Mouse (Mus musculus): ENCODE measurements around the gene Vps8. TPM values are rescaled to one million over a fixed set of nuclear protein-coding genes. Genes with fewer than 3 reads are reported as not detected.
"Not testable (repeated sequence)": the region's sequence is repeated elsewhere in the genome, so short reads cannot be mapped to it uniquely, and the experiment has no call there.

Gene Vps8
- total and polyA plus RNA-seq, 3 experiments, result 26.2 to 50.1 (median 30.3) TPM

DNA sequence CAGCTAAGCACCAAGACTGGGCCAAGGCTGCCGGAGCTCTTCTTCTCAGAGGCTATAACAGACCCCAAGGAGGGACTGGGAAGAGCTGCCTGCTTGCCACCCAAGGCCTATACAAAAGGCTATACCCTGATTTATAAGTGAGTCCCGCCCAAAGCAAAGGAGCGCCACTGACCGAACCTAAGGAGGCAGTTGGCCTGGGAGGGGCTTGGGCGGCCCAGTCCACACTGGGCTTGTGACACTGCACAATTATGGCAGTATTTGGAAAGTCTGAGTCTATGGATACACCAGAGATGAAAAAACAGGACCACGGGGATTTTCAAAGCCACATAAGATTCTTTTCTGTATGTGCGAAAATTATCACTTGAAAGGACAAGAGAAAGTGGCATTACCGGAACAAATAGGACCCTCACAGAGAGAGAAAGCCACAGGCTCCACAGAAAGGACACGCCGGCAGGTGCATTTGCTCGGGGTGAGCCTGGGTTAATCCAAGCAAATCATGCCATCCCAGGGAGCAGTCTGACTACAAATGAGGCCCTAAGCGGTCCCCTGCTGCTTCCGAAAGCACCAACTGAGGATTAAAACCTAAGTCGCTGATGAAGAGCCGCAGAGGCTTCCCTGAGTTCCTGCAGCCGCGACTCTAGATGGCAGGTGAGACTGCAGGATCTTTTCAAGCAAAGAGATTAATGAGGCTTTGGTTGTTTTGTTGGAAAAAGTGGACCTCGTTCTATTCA is 241.9 kb downstream of the Vps8 start:
- H3K9me3 ChIP-seq (replicated peaks), result no peaks in the 10 kb centered on the region
- no peaks in the 10 kb centered on the region for H3K4me1 ChIP-seq (ENCODE audit: insufficient read depth, low read depth, low read length)
- peaks cover 25% of the 10 kb centered on the region for H3K27me3 ChIP-seq (ENCODE audit: insufficient read depth, low read length)
- ATAC-seq (ENCODE audit: extremely low read depth, insufficient number of reproducible peaks, low FRiP score, poor library complexity, severe bottlenecking) (no peak), DNase-seq (ENCODE audit: low spot score) (no peak)
- no peak for TF ChIP-seq TAL1 (conservative IDR thresholded peaks at IDR 0.05; ENCODE audit: low read depth, low read length)
- TF ChIP-seq POLR2AphosphoS5 (IDR thresholded peaks at IDR 0.05; ENCODE audit: insufficient replicate concordance, low read depth, low read length), result no peak
- no peak for TF ChIP-seq CTCF (IDR thresholded peaks at IDR 0.05; ENCODE audit: low read depth, low read length)
- no peak for TF ChIP-seq GATA1 (IDR thresholded peaks at IDR 0.05; ENCODE audit: borderline replicate concordance, low read length)
- TF ChIP-seq GATA2 (IDR thresholded peaks at IDR 0.05; ENCODE audit: borderline replicate concordance, low read depth, low read length), result no peak
- no peaks in the 10 kb centered on the region for H3K36me3 ChIP-seq (replicated peaks)
- H3K4me3 ChIP-seq (ENCODE audit: low read depth, low read length), result no peak overlapping the region

DNA sequence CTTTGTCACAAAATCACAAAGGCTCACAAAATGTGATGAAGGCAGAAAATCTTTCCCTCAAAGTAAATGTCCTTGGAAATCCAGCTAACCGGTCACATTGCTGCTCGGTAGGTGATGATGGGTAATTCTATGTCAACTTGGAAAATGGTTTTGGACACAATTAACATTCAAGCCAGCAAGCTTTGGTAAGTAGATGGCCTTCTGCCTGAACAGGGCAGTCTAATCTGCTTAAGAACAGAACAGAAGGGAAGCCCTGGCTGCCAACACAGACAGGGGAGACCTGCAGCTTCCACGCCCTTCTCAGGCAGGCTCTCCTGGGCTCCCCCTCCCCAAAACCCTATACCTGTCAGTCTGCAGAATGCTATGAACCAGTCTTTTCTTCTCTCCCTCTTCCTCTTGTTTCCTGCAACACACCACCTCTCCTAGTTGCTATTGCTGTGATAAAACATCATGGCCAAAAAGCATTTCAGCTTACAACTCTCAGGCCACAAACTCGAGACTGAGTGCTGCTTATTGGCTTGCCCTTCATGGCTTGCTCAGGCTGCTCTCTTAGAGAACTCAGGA is 242.6 kb downstream of the Vps8 start:
- no peaks in the 10 kb centered on the region for H3K9me3 ChIP-seq (replicated peaks)
- H3K36me3 ChIP-seq (replicated peaks), result no peaks in the 10 kb centered on the region
- DNase-seq (ENCODE audit: low spot score) (no peak), ATAC-seq (ENCODE audit: extremely low read depth, insufficient number of reproducible peaks, low FRiP score, poor library complexity, severe bottlenecking) (no peak)
- TF ChIP-seq GATA2 (IDR thresholded peaks at IDR 0.05; ENCODE audit: borderline replicate concordance, low read depth, low read length) (no peak), POLR2AphosphoS5 (IDR thresholded peaks at IDR 0.05; ENCODE audit: insufficient replicate concordance, low read depth, low read length) (no peak), TAL1 (conservative IDR thresholded peaks at IDR 0.05; ENCODE audit: low read depth, low read length) (no peak), CTCF (IDR thresholded peaks at IDR 0.05; ENCODE audit: low read depth, low read length) (no peak), GATA1 (IDR thresholded peaks at IDR 0.05; ENCODE audit: borderline replicate concordance, low read length) (no peak)
- no peak overlapping the region for H3K4me3 ChIP-seq (ENCODE audit: low read depth, low read length)
- H3K27me3 ChIP-seq (ENCODE audit: insufficient read depth, low read length), result peaks cover 25% of the 10 kb centered on the region
- no peaks in the 10 kb centered on the region for H3K4me1 ChIP-seq (ENCODE audit: insufficient read depth, low read depth, low read length)

DNA sequence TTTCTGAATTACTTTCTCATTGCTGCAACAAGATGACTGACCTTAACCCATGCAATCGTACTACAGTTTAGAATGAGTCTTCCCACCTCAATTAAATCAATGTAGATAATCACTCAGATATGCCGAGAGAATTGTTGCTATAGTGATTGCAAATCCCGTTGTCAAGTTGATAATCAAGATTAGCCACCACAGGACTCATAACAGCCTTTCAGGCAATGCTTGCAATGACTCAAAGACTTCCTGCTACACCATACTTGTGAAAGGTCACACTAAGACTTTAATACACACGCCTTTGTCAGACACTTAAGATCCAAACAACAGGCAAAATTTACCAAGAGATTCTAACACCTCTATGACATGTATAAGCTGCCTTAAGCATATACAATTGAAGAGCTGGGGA is 249.0 kb downstream of the Vps8 start:
- TF ChIP-seq GATA2 (IDR thresholded peaks at IDR 0.05; ENCODE audit: borderline replicate concordance, low read depth, low read length) (no peak), POLR2AphosphoS5 (IDR thresholded peaks at IDR 0.05; ENCODE audit: insufficient replicate concordance, low read depth, low read length) (no peak), TAL1 (conservative IDR thresholded peaks at IDR 0.05; ENCODE audit: low read depth, low read length) (no peak), CTCF (IDR thresholded peaks at IDR 0.05; ENCODE audit: low read depth, low read length) (no peak), GATA1 (IDR thresholded peaks at IDR 0.05; ENCODE audit: borderline replicate concordance, low read length) (no peak)
- ATAC-seq (ENCODE audit: extremely low read depth, insufficient number of reproducible peaks, low FRiP score, poor library complexity, severe bottlenecking) (no peak), DNase-seq (ENCODE audit: low spot score) (no peak)
- Histone ChIP-seq H3K4me3 (ENCODE audit: low read depth, low read length) (no peak overlapping the region), H3K9me3 (replicated peaks) (no peaks in the 10 kb centered on the region), H3K4me1 (ENCODE audit: insufficient read depth, low read depth, low read length) (no peaks in the 10 kb centered on the region), H3K27me3 (ENCODE audit: insufficient read depth, low read length) (no peaks in the 10 kb centered on the region; the same call in 1 of the 2 replicates), H3K36me3 (replicated peaks) (no peaks in the 10 kb centered on the region)

- not testable (repeated sequence) for ATAC-seq (ENCODE audit: extremely low read depth, insufficient number of reproducible peaks, low FRiP score, poor library complexity, severe bottlenecking); H3K4me3 ChIP-seq (ENCODE audit: low read depth, low read length); H3K36me3 ChIP-seq (replicated peaks); DNase-seq (ENCODE audit: low spot score); H3K9me3 ChIP-seq (replicated peaks); H3K4me1 ChIP-seq (ENCODE audit: insufficient read depth, low read depth, low read length); H3K27me3 ChIP-seq (ENCODE audit: insufficient read depth, low read length)
Observed at GRCm38 (mm10) chr16:21673046-21673445, 250.1 kb downstream of the Vps8 start.

DNA sequence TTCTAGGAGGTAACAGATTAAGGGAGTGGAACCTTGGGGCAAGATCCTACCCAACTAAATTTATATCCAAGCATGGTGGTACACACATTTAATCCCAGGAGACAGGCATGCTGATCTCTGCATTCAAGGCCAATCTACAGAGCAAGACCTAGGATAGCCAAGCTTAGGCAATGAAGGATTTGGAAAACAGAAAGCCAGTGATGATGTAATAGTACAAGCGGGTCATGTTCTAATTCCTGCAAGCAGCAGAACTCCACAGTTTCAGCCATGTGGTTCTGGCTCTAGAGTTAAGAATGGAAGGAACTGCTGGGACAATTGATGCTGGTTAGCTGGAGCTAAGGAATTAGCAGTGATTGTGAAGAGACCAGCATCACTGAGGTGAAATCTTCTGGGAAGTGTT is 250.7 kb downstream of the Vps8 start:
- not testable (repeated sequence) for H3K9me3 ChIP-seq (replicated peaks); ATAC-seq (ENCODE audit: extremely low read depth, insufficient number of reproducible peaks, low FRiP score, poor library complexity, severe bottlenecking); H3K4me1 ChIP-seq (ENCODE audit: insufficient read depth, low read depth, low read length); H3K36me3 ChIP-seq (replicated peaks); H3K27me3 ChIP-seq (ENCODE audit: insufficient read depth, low read length); DNase-seq (ENCODE audit: low spot score); H3K4me3 ChIP-seq (ENCODE audit: low read depth, low read length)

- Histone ChIP-seq H3K27me3 (ENCODE audit: insufficient read depth, low read length) (peaks cover 6% of the 10 kb centered on the region; the same call in 1 of the 2 replicates), H3K4me3 (ENCODE audit: low read depth, low read length) (no peak overlapping the region), H3K36me3 (replicated peaks) (no peaks in the 10 kb centered on the region), H3K9me3 (replicated peaks) (no peaks in the 10 kb centered on the region), H3K4me1 (ENCODE audit: insufficient read depth, low read depth, low read length) (no peaks in the 10 kb centered on the region)
- no peak for DNase-seq (ENCODE audit: low spot score)
- no peak for ATAC-seq (ENCODE audit: extremely low read depth, insufficient number of reproducible peaks, low FRiP score, poor library complexity, severe bottlenecking)
- no peak for TF ChIP-seq TAL1 (conservative IDR thresholded peaks at IDR 0.05; ENCODE audit: low read depth, low read length)
- TF ChIP-seq CTCF (IDR thresholded peaks at IDR 0.05; ENCODE audit: low read depth, low read length), result no peak
Observed at GRCm38 (mm10) chr16:21676791-21677190, 253.9 kb downstream of the Vps8 start.

DNA sequence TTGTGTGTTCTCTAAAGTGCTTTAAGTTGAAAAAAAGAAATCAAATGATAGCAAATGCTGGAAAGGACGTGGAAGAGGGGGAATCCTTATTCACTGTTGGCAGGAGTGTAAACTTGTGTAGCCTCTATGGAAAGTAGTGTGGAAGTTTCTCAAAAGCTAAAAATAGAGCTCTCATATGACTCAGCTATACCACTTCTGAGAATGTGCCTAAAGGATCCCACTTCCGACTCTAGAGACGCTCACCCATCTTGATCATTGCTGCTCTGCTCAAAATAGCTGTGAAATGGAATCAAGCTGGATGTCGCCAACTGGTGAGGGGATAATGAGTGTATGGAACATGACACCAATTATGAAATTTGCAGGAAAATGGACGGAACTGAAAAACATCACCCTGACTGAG is 264.5 kb downstream of the Vps8 start:
- Histone ChIP-seq H3K4me1 (ENCODE audit: insufficient read depth, low read depth, low read length) (no peaks in the 10 kb centered on the region), H3K4me3 (ENCODE audit: low read depth, low read length) (no peak overlapping the region), H3K9me3 (replicated peaks) (no peaks in the 10 kb centered on the region), H3K36me3 (replicated peaks) (no peaks in the 10 kb centered on the region), H3K27me3 (ENCODE audit: insufficient read depth, low read length) (no peaks in the 10 kb centered on the region; the same call in 1 of the 2 replicates)
- TF ChIP-seq GATA1 (IDR thresholded peaks at IDR 0.05; ENCODE audit: borderline replicate concordance, low read length), result no peak
- no peak for TF ChIP-seq CTCF (IDR thresholded peaks at IDR 0.05; ENCODE audit: low read depth, low read length)
- no peak for TF ChIP-seq TAL1 (conservative IDR thresholded peaks at IDR 0.05; ENCODE audit: low read depth, low read length)
- no peak for TF ChIP-seq POLR2AphosphoS5 (IDR thresholded peaks at IDR 0.05; ENCODE audit: insufficient replicate concordance, low read depth, low read length)
- TF ChIP-seq GATA2 (IDR thresholded peaks at IDR 0.05; ENCODE audit: borderline replicate concordance, low read depth, low read length), result no peak
- DNase-seq (ENCODE audit: low spot score) (no peak), ATAC-seq (ENCODE audit: extremely low read depth, insufficient number of reproducible peaks, low FRiP score, poor library complexity, severe bottlenecking) (no peak)
